Mouse (Mus musculus) hindbrain, embryonic 16.5 days (tissue): ENCODE results near the gene Zscan21. TPM values are rescaled to one million over a fixed set of nuclear protein-coding genes. Genes with fewer than 3 reads are reported as not detected.

Experiments used
- ATAC-seq: fragments of 200-750 bp; cut with Nextera tagmentation; 2 replicates; pipeline ENCODE4 v1.8.0; 2017; ENCODE audit warnings: moderate TSS enrichment, moderate library complexity
- H3K27ac ChIP-seq: fragments of 300-500 bp; sonication (generic); 2 replicates; pipeline ENCODE4 v1.5.1; 2014; ENCODE audit warnings: low read depth, mild to moderate bottlenecking, control low read depth, low read length, moderate library complexity
- H3K27me3 ChIP-seq: fragments of 300-500 bp; sonication (generic); replicated peaks from 2 replicates; pipeline ENCODE4 v1.6.1; 2014; ENCODE audit warnings: low read length; ENCODE audit not compliant: control insufficient read depth, insufficient read depth
- H3K36me3 ChIP-seq: fragments of 300-500 bp; sonication (generic); 2 replicates; pipeline ENCODE4 v1.6.1; 2014; ENCODE audit warnings: mild to moderate bottlenecking, low read length, moderate library complexity, mixed read lengths; ENCODE audit not compliant: control insufficient read depth, insufficient read depth
- H3K4me1 ChIP-seq: fragments of 300-500 bp; sonication (generic); 2 replicates; pipeline ENCODE4 v1.6.1; 2014; ENCODE audit warnings: low read depth, low read length; ENCODE audit not compliant: control insufficient read depth, insufficient read depth
- H3K4me2 ChIP-seq: fragments of 300-500 bp; sonication (generic); 2 replicates; pipeline ENCODE4 v1.6.1; 2014; ENCODE audit warnings: mild to moderate bottlenecking, low read length, control low read depth, moderate library complexity
- H3K4me3 ChIP-seq: fragments of 300-500 bp; sonication (generic); 2 replicates; pipeline ENCODE4 v1.5.1; 2014; ENCODE audit warnings: mild to moderate bottlenecking, low read length, control low read depth, moderate library complexity
- H3K9ac ChIP-seq: fragments of 300-500 bp; sonication (generic); 2 replicates; pipeline ENCODE4 v1.6.1; 2014; ENCODE audit warnings: low read depth, mild to moderate bottlenecking, control low read depth, low read length, moderate library complexity
- H3K9me3 ChIP-seq: fragments of 300-500 bp; sonication (generic); 2 replicates; pipeline ENCODE4 v1.6.1; 2014; ENCODE audit warnings: mild to moderate bottlenecking, low read length, moderate library complexity; ENCODE audit not compliant: control insufficient read depth
- WGBS: fragments of 180-500 bp; shearing (Covaris S2); extraction: QIAGEN DNeasy Blood & Tissue Kit; methylation state at CpG from one replicate; pipeline ENCODE4 v1.1.7; 2014; 5-methylcytosine and 5-hydroxymethylcytosine counted together
- microRNA counts: library from miRNA; unstranded; fragments of <30 nt; microRNA quantifications from one replicate; lab custom pipeline; 2016
- microRNA-seq: library from miRNA; unstranded; fragments of <30 nt; microRNA quantifications from one replicate; pipeline ENCODE4, GENCODE M21; 2017
- polyA plus RNA-seq: library from polyadenylated mRNA; unstranded; fragments of >200 nt; fragmentation: Nextera tagmentation; extraction: Ambion mirVana; gene quantifications from 2 replicates; pipeline ENCODE4 v1.2.1, GENCODE M21; 2015

The Zscan21 gene
- polyA plus RNA-seq, 1 experiment from 2014 or later: 79.0 TPM

DNA sequence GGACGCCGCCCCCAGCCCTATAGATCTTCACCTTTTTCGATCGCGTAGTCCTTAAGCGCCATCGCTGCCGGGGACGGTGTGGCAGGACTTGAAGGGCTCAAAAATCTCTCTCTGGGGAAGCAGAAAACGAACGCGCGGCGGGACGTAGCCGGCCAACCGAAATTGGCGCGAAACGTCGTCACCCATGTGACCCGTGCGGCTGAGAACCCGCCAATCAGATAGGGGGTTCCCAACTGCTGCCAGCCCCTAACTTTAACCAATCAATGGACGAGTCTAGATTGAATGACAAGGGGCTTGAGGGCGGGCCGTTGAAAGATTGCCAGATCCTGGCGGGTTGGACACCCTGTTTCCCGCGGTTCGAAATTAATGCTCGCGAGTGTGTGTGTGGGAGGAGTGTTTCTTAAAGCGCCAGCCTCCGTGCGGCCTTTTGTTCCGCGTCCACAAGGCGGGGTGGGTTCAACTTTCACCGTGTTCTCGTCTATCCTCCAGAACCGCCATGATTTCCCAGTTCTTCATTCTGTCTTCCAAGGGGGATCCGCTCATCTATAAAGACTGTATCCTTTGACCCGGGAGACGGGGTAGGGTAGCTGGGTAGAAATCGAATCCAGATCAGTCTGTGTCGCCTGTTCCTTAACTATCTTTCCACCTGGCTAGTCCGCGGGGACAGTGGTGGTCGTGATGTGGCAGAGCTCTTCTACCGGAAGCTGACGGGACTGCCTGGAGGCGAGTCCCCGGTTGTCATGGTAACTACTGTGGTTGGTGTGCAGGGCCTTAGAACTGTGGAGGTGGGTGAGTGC is 55.2 kb downstream of the Zscan21 start, which contains the start of the genes Ap4m1 and Mcm7:
TSS of gene Ap4m1 (plus strand) at position 308 of the 797 bp plus-strand sequence.
TSS of gene Mcm7 (minus strand) at position 728 of the 797 bp plus-strand sequence.
- under 1% methylated on average over 54 of the region's 54 CpGs for WGBS

DNA sequence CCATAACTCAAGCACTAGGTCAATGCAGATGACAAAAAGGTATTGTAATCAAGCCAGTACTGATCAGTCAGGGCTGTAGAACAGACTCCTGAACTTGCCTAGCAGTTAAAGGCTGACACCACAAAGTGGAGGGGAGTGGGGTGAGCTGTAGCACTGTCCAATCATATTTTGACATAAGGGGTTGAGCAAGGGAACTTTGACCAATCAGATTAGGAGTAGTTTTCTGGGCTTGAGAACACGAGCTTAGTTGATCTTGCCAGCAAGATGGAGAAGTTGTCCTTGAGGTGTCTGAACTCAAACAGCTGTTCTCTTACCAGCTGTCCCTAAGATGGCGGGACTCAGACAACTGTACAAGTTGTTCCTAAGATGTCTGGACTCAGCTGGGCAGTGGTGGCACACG is 56.5 kb downstream of the Zscan21 start:
- whole genome bisulfite sequencing: 81% methylated on average over 3 of the region's 3 CpGs
- Histone ChIP-seq H3K4me3 (no peak overlapping the region), H3K27ac (no peak overlapping the region), H3K4me2 (no peak overlapping the region), H3K9me3 (no peaks in the 10 kb centered on the region), H3K36me3 (peaks cover 28% of the 10 kb centered on the region), H3K27me3 (no peaks in the 10 kb centered on the region), H3K9ac (no peak overlapping the region), H3K4me1 (peaks cover 18% of the 10 kb centered on the region)
- no peak for ATAC-seq

More for the DNA sequence above, 55.2 kb downstream of the Zscan21 start, which contains the start of the genes Ap4m1 and Mcm7:
- no peaks in the 10 kb centered on the region for H3K9me3 ChIP-seq
- H3K4me2 ChIP-seq: peak within 1 kb of the TSS; percentile 94
- peak within 1 kb of the TSS; percentile 60 for H3K4me3 ChIP-seq
- H3K9ac ChIP-seq: peak within 1 kb of the TSS; percentile 75
- peaks cover 18% of the 10 kb centered on the region for H3K4me1 ChIP-seq
- ATAC-seq: peak; percentile 93
- H3K27ac ChIP-seq: peak within 1 kb of the TSS; percentile 93
- no peaks in the 10 kb centered on the region for H3K27me3 ChIP-seq
- H3K36me3 ChIP-seq: peaks cover 28% of the 10 kb centered on the region

MicroRNAs encoded within 50 kb of the gene (microRNA counts, 519-probe panel; counts per million panel counts)
- microRNA mmu-miR-106b (lab: Ali Mortazavi, UCI) (3,168 counts per million, percentile 85 among the panel's probes with 10 or more counts), microRNA mmu-miR-25 (lab: Ali Mortazavi, UCI) (3,751 counts per million, percentile 94 among the panel's probes with 10 or more counts), microRNA mmu-miR-93 (lab: Ali Mortazavi, UCI) (3,085 counts per million, percentile 82 among the panel's probes with 10 or more counts)

Small RNAs within 50 kb of the gene (microRNA-seq; reads per million reads assigned to microRNA genes)
- 6,873 reads per million, percentile 94 among the genes with 10 or more reads in this experiment for gene Mir106b
- 301 reads per million, percentile 64 among the genes with 10 or more reads in this experiment for gene Mir25
- 7,354 reads per million, percentile 94 among the genes with 10 or more reads in this experiment for gene Mir93

Other genes starting within 250 kb of the Zscan21 start
- gene Pilrb2, start 245.1 kb upstream of the Zscan21 start, polyA plus RNA-seq: not detected in 2 replicates
- not detected in 2 replicates for gene Cyp3a13, start 195.3 kb upstream of the Zscan21 start, polyA plus RNA-seq
- gene Gjc3, start 153.8 kb upstream of the Zscan21 start, polyA plus RNA-seq: 1.9 and 2.0 TPM in 2 replicates
- not detected in 2 replicates for gene Azgp1, start 135.4 kb upstream of the Zscan21 start, polyA plus RNA-seq
- gene Smok3a, start 95.6 kb upstream of the Zscan21 start, polyA plus RNA-seq: not detected in 2 replicates
- not detected in 2 replicates for gene Smok3b, start 95.5 kb upstream of the Zscan21 start, polyA plus RNA-seq
- gene Smok3c, start 63.7 kb upstream of the Zscan21 start, polyA plus RNA-seq: not detected in 2 replicates
- 15.9 and 20.5 TPM in 2 replicates for gene Zkscan1, start 31.8 kb upstream of the Zscan21 start, polyA plus RNA-seq
- 22.7 and 22.9 TPM in 2 replicates for gene Zfp113, start 38.8 kb downstream of the Zscan21 start, polyA plus RNA-seq
- gene Cops6, start 44.2 kb downstream of the Zscan21 start, polyA plus RNA-seq: 319 and 340 TPM in 2 replicates
- 20.3 and 22.9 TPM in 2 replicates for gene Ap4m1, start 55.1 kb downstream of the Zscan21 start, polyA plus RNA-seq
- gene Mcm7, start 55.5 kb downstream of the Zscan21 start, polyA plus RNA-seq: 68.0 and 80.4 TPM in 2 replicates
- gene Taf6, start 70.5 kb downstream of the Zscan21 start, polyA plus RNA-seq: 64.7 and 75.2 TPM in 2 replicates
- gene Cnpy4, start 70.6 kb downstream of the Zscan21 start, polyA plus RNA-seq: 28.2 and 30.3 TPM in 2 replicates
- 12.8 and 14.5 TPM in 2 replicates for gene Mblac1, start 77.4 kb downstream of the Zscan21 start, polyA plus RNA-seq
- 0.06 TPM in 1 of 2 replicates, not detected in the other for gene Nxpe5, start 109.0 kb downstream of the Zscan21 start, polyA plus RNA-seq
- 107 and 120 TPM in 2 replicates for gene Lamtor4, start 138.6 kb downstream of the Zscan21 start, polyA plus RNA-seq
- 15.3 and 18.4 TPM in 2 replicates for gene BC037034, start 147.1 kb downstream of the Zscan21 start, polyA plus RNA-seq
- gene Gal3st4, start 155.9 kb downstream of the Zscan21 start, polyA plus RNA-seq: 2.1 and 2.7 TPM in 2 replicates
- gene Gm43720, start 163.1 kb downstream of the Zscan21 start, polyA plus RNA-seq: 0.04 and 0.12 TPM in 2 replicates
- gene Gpc2, start 163.1 kb downstream of the Zscan21 start, polyA plus RNA-seq: 113 and 140 TPM in 2 replicates
- gene Stag3, start 163.3 kb downstream of the Zscan21 start, polyA plus RNA-seq: 10.3 and 13.8 TPM in 2 replicates
- not detected in 2 replicates for gene Pvrig, start 225.1 kb downstream of the Zscan21 start, polyA plus RNA-seq